Mouse (Mus musculus) T-helper 1 cell (primary cell): Measurements from ENCODE around the gene Gm8926.

Experiments
- in situ Hi-C: fragments of 300-600 bp; cut with MboI, MseI; formaldehyde crosslinking; loops from one replicate; pipeline ENCODE4 v1.15.1; 2025; ENCODE audit warnings: high pct_unique_total_duplicates

The Gm8926 gene

GRCm38 (mm10) chr5:11770248-11770647 lies at the start of gene Gm8926:
Gene Gm8926, plus strand, starts transcription at chr5:11770548.
- in situ Hi-C loops = loop anchor here (10.0 kb wide), 1 partner anchor 265 kb away; the partner anchor contains the start of gene Gm8906
